Mouse (Mus musculus): ENCODE results near the gene Asb18. TPM values are rescaled to one million over a fixed set of nuclear protein-coding genes. Genes with fewer than 3 reads are reported as not detected.

Asb18 gene
- polyA plus RNA-seq, 1 experiment, result not detected

DNA sequence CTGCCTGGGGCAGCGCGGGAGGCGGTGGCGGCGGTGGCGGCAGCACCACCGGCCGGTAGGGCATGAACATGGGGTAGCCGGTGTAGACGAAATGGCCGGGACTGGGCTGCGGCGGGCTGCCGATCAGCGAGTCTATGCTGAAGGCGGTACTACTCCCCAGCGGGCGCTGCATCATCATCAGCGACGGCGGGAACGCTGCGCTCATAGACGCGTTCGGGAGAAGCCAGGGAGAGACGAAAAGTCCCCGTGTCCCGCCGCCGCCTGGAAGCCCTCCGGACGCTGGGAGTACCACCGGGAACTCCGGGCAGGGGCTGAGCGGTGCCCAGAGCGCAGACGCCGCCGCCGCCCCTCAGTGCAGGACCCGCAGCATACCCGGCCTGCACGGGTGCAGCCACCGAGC is 83.9 kb downstream of the Asb18 start:
- peaks cover 10% of the 10 kb centered on the region for H3K36me3 ChIP-seq (ENCODE audit: control insufficient read depth, insufficient read depth, low read length, poor library complexity, severe bottlenecking)
- H3K4me3 ChIP-seq (ENCODE audit: low read depth, low read length), result peak overlapping the region; percentile 86
- no peak for TF ChIP-seq EP300 (IDR thresholded peaks at IDR 0.05; ENCODE audit: insufficient read depth, low read depth, low read length)
- TF ChIP-seq POLR2A (IDR thresholded peaks at IDR 0.05; ENCODE audit: insufficient read depth, low read length), result no peak
- 0 out of 2 replicates have a peak overlapping the region, but pooled peaks have one; percentile 3 for H3K27ac ChIP-seq (ENCODE audit: insufficient read depth, low read length)
- peak overlapping the region; percentile 90 for H3K9ac ChIP-seq (ENCODE audit: low read depth, poor library complexity, severe bottlenecking)
- H3K27me3 ChIP-seq (ENCODE audit: control insufficient read depth, insufficient read depth, low read length, poor library complexity, severe bottlenecking), result peaks cover 12% of the 10 kb centered on the region
- peaks cover 7% of the 10 kb centered on the region for H3K4me1 ChIP-seq (ENCODE audit: control insufficient read depth, insufficient read depth, low read length)
- no peaks in the 10 kb centered on the region for H3K9me3 ChIP-seq (replicated peaks; ENCODE audit: control insufficient read depth, insufficient read depth, low read length, poor library complexity, severe bottlenecking)

DNA sequence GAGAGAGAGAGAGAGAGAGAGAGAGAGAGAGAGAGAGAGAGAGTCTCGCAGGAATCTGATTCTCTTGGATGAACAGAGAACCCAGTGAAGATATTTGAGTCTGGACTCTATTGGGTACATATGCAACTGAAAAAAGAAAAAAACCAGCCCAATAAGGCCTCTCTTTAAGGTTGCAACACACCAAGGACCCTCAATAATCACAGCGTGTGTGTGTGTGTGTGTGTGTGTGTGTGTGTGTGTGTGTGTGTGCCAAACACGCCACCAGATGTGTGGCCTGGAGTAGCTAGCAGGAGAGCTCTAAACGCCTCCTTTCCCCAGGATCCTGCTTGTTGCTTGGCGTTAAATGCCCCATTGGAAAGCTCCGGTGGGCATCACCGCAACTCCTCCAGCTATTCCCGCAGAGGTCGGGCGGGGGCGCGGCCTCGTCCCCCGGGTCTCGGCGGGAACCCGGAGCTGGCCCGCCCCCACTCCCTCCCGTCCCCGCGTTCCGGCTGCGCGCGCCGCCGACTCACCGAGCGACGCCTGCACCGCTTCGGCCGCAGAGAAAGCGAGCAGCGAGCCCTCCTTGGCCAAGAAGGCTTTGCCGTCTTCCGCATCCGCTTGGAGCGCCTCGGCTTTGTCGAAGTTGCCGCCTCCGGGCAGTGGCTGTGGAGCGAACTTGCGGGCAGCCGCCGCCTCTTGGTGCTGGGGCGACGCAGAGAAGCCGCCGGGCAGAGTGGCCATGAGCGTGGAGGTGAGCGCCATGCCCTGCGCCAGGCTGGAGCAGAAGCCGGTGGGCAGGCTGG is 84.6 kb downstream of the Asb18 start:
- no peak for TF ChIP-seq POLR2A (IDR thresholded peaks at IDR 0.05; ENCODE audit: insufficient read depth, low read length)
- no peak for TF ChIP-seq EP300 (IDR thresholded peaks at IDR 0.05; ENCODE audit: insufficient read depth, low read depth, low read length)
- TF ChIP-seq CTCF (IDR thresholded peaks at IDR 0.05; ENCODE audit: low read depth, low read length), result no peak
- H3K9me3 ChIP-seq (replicated peaks; ENCODE audit: control insufficient read depth, insufficient read depth, low read length, poor library complexity, severe bottlenecking), result no peaks in the 10 kb centered on the region
- H3K9ac ChIP-seq (ENCODE audit: low read depth, poor library complexity, severe bottlenecking), result peak overlapping the region; percentile 90
- H3K4me3 ChIP-seq (ENCODE audit: low read depth, low read length), result peak overlapping the region; percentile 86
- H3K27me3 ChIP-seq (ENCODE audit: control insufficient read depth, insufficient read depth, low read length, poor library complexity, severe bottlenecking), result peaks cover 12% of the 10 kb centered on the region
- H3K27ac ChIP-seq (ENCODE audit: insufficient read depth, low read length), result no peak overlapping the region
- H3K4me1 ChIP-seq (ENCODE audit: control insufficient read depth, insufficient read depth, low read length), result peaks cover 6% of the 10 kb centered on the region
- H3K36me3 ChIP-seq (ENCODE audit: control insufficient read depth, insufficient read depth, low read length, poor library complexity, severe bottlenecking), result peaks cover 10% of the 10 kb centered on the region

DNA sequence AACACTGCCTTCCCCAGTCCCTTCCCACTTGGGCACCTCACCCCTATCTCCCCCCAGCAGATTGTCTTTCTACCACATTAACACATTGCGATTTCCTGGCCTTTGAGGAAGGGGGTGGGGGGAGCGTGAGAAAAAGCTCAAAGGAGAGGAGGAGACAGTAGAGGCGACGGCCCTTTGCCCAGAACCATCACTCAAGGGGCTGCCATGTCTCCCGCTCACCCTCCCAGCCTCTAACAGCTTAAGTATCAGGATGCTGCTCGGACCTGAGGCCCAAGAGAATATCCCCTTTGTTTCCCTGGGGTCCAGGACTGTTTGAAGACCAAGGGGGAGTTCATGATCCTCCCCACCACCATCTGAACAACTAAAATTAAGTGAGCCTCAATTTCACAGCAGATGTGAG is 85.3 kb downstream of the Asb18 start:
- TF ChIP-seq EP300 (IDR thresholded peaks at IDR 0.05; ENCODE audit: insufficient read depth, low read depth, low read length), result no peak
- no peak for TF ChIP-seq POLR2A (IDR thresholded peaks at IDR 0.05; ENCODE audit: insufficient read depth, low read length)
- no peak for TF ChIP-seq CTCF (IDR thresholded peaks at IDR 0.05; ENCODE audit: low read depth, low read length)
- H3K9ac ChIP-seq (ENCODE audit: low read depth, poor library complexity, severe bottlenecking), result peak overlapping the region; percentile 17
- H3K27me3 ChIP-seq (ENCODE audit: control insufficient read depth, insufficient read depth, low read length, poor library complexity, severe bottlenecking), result peaks cover 12% of the 10 kb centered on the region
- H3K36me3 ChIP-seq (ENCODE audit: control insufficient read depth, insufficient read depth, low read length, poor library complexity, severe bottlenecking), result peaks cover 10% of the 10 kb centered on the region
- no peak overlapping the region for H3K27ac ChIP-seq (ENCODE audit: insufficient read depth, low read length)
- H3K4me3 ChIP-seq (ENCODE audit: low read depth, low read length), result peak overlapping the region; percentile 45
- peaks cover 11% of the 10 kb centered on the region for H3K4me1 ChIP-seq (ENCODE audit: control insufficient read depth, insufficient read depth, low read length)
- no peaks in the 10 kb centered on the region for H3K9me3 ChIP-seq (replicated peaks; ENCODE audit: control insufficient read depth, insufficient read depth, low read length, poor library complexity, severe bottlenecking)

DNA sequence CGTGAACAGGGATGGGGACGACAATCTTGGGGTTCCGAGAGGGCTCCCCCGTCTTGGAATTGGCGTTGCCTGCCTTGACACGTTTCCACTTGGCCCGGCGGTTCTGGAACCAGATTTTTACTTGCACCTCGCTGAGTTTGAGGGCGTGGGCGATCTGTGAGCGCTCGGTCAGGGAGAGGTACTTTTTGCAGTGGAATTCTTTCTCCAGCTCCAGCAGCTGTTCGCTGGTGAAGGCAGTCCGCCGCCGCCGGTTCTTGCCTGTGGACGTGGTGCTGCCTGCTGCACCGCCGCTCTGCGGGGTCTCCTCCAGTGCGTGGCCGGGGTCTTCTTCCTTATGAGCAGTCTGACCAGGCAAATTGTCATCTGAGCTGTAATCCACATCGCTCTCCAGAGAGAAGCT is 85.8 kb downstream of the Asb18 start:
- peak overlapping the region; percentile 45 for H3K4me3 ChIP-seq (ENCODE audit: low read depth, low read length)
- H3K27me3 ChIP-seq (ENCODE audit: control insufficient read depth, insufficient read depth, low read length, poor library complexity, severe bottlenecking), result peaks cover 11% of the 10 kb centered on the region
- H3K27ac ChIP-seq (ENCODE audit: insufficient read depth, low read length), result no peak overlapping the region
- H3K4me1 ChIP-seq (ENCODE audit: control insufficient read depth, insufficient read depth, low read length), result peaks cover 15% of the 10 kb centered on the region
- H3K36me3 ChIP-seq (ENCODE audit: control insufficient read depth, insufficient read depth, low read length, poor library complexity, severe bottlenecking), result peaks cover 10% of the 10 kb centered on the region
- TF ChIP-seq POLR2A (IDR thresholded peaks at IDR 0.05; ENCODE audit: insufficient read depth, low read length), result no peak
- TF ChIP-seq CTCF (IDR thresholded peaks at IDR 0.05; ENCODE audit: low read depth, low read length), result no peak
- no peak for TF ChIP-seq EP300 (IDR thresholded peaks at IDR 0.05; ENCODE audit: insufficient read depth, low read depth, low read length)
- H3K9me3 ChIP-seq (replicated peaks; ENCODE audit: control insufficient read depth, insufficient read depth, low read length, poor library complexity, severe bottlenecking), result no peaks in the 10 kb centered on the region
- peak overlapping the region; percentile 17 for H3K9ac ChIP-seq (ENCODE audit: low read depth, poor library complexity, severe bottlenecking)

DNA sequence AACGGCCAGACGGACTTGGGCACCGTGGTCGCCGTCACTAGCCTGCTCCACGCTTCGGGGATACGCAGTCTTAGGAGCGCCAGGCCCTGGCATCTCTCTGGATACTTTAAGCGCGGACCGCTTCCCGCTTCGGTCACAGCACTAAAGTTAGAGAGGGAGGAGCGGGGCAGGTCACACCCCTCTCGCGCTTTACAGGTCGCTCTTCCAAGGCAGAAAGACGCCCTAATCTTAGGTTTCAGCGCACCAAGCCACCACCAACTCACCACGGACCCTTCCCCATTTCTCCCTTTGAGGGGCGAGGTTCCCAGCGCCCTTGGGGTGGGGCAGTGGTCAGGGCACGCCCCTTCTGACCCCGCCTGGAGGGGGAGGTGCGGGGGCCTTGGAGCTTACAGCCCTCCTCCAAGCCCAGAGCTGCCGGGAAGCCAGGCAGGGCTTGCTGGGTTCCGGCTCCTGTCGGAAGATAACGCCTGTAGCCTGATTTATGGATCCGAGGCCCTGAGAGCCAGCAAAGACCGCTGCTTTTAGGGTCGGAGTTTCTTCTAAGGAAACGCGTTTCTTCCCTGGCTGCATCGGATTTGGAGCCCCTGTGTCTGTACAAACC is 87.3 kb downstream of the Asb18 start:
- Histone ChIP-seq H3K27ac (ENCODE audit: insufficient read depth, low read length) (peak overlapping the region; percentile 24), H3K9ac (ENCODE audit: low read depth, poor library complexity, severe bottlenecking) (peak overlapping the region; percentile 33; the same call in 1 of the 2 replicates), H3K4me3 (ENCODE audit: low read depth, low read length) (peak overlapping the region; percentile 58), H3K36me3 (ENCODE audit: control insufficient read depth, insufficient read depth, low read length, poor library complexity, severe bottlenecking) (peaks cover 10% of the 10 kb centered on the region), H3K9me3 (replicated peaks; ENCODE audit: control insufficient read depth, insufficient read depth, low read length, poor library complexity, severe bottlenecking) (no peaks in the 10 kb centered on the region), H3K27me3 (ENCODE audit: control insufficient read depth, insufficient read depth, low read length, poor library complexity, severe bottlenecking) (0 out of 2 replicates have a peak, but pooled peaks cover under 1% of the 10 kb centered on the region), H3K4me1 (ENCODE audit: control insufficient read depth, insufficient read depth, low read length) (peaks cover 16% of the 10 kb centered on the region)
- TF ChIP-seq POLR2A (IDR thresholded peaks at IDR 0.05; ENCODE audit: insufficient read depth, low read length) (no peak), EP300 (IDR thresholded peaks at IDR 0.05; ENCODE audit: insufficient read depth, low read depth, low read length) (peak; percentile 64; the same call in 1 of the 2 replicates)

DNA sequence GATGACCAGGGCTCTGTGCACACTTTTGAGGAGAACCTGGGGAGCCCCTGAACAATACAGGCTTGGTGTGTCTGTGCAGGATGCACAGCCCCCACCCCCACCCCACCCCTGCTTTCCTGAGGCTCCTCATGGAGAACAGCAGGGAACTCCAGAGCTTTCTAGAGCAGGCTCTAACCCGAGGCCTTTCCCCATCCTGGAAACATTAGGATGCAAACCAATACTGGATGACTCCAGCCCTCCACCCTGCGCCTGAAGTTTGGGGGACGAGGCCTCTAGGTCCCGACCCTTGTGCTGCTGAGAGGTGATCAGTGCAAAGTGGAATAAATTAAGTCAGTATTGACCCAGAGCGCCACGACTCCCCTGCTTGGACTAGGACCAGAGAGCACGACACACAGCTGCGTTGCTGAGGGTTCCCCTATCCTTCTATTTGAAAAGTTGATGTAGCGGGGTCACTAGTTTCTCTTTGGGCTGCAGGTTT is 87.8 kb downstream of the Asb18 start:
- H3K4me3 ChIP-seq (ENCODE audit: low read depth, low read length), result peak overlapping the region; percentile 58
- no peaks in the 10 kb centered on the region for H3K27me3 ChIP-seq (ENCODE audit: control insufficient read depth, insufficient read depth, low read length, poor library complexity, severe bottlenecking)
- peaks cover 17% of the 10 kb centered on the region for H3K4me1 ChIP-seq (ENCODE audit: control insufficient read depth, insufficient read depth, low read length)
- H3K9me3 ChIP-seq (replicated peaks; ENCODE audit: control insufficient read depth, insufficient read depth, low read length, poor library complexity, severe bottlenecking), result no peaks in the 10 kb centered on the region
- peak overlapping the region; percentile 0; the same call in 1 of the 2 replicates for H3K27ac ChIP-seq (ENCODE audit: insufficient read depth, low read length)
- peaks cover 10% of the 10 kb centered on the region for H3K36me3 ChIP-seq (ENCODE audit: control insufficient read depth, insufficient read depth, low read length, poor library complexity, severe bottlenecking)
- no peak overlapping the region for H3K9ac ChIP-seq (ENCODE audit: low read depth, poor library complexity, severe bottlenecking)
- TF ChIP-seq CTCF (IDR thresholded peaks at IDR 0.05; ENCODE audit: low read depth, low read length) (no peak), EP300 (IDR thresholded peaks at IDR 0.05; ENCODE audit: insufficient read depth, low read depth, low read length) (no peak), POLR2A (IDR thresholded peaks at IDR 0.05; ENCODE audit: insufficient read depth, low read length) (no peak)
